Mouse (Mus musculus) testis, postnatal 14 days (tissue): Measurements from ENCODE around the gene Crim1.
A peak's percentile ranks its signal among the peaks of the same experiment; 100 is the strongest.
"Not testable (repeated sequence)": the region's sequence is repeated elsewhere in the genome, so short reads cannot be mapped to it uniquely, and the experiment has no call there.

Experiments
- DNase-seq: peaks from one replicate; pipeline ENCODE4 v3.0.0; 2021; ENCODE audit warnings: low spot score

Gene Crim1

DNA sequence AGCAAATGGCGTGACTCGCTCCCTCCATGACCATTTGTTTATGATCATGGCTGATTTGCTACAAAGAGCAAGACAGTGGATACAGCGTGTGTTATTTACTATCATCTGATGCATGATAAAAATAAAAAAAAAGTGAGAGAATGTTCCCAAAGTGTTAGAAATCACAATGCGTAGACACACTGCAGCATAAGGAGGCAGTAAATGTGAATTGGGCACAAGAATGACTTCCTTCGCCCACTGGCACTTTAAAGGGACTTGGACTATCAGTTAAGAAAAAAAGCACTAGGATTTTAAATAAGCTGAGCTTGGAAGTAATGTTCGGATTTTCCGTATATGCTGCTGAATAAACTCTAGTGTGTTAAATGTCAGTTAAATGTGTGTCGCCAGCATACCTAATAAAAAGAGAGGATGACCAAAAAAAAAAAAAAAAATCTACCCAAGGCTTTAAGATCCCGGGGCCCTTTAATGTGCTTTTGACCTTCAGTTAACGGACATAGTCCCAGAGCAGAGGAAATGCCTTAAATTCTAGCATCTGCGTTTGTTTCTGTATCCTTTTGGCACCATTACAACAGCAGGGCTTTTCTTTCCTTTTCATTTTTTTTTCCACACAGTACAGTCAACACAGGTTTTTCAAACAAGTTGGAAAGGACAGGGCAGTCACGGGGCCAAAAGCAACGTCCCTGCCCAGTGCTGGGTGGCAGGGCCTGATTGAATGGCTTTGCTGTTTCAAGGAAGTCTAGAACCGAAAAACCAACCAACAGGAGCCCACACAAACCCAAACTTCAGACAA is 50.3 kb downstream of the Crim1 start:
- DNase-seq: no peak

DNA sequence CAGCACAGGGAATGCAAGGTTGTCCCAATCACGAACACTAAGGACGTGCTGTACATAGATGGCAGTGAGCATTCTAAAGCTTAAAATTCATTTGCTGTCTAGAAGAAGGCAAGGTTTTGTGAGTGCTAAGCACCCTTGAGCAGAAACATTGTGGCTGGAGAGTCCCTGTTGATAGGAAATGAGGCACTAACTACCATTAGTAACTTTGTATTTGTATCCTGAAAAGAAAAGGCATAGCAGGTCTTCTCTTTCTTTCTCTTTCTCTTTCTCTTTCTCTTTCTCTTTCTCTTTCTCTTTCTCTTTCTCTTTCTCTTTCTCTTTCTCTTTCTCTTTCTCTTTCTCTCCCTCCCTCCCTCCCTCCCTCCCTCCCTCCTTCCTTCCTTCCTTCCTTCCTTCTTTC is 53.5 kb downstream of the Crim1 start:
- not testable (repeated sequence) for DNase-seq

GRCm38 (mm10) chr17:78254256-78254655 is 54.2 kb downstream of the Crim1 start:
- no peak for DNase-seq

- no peak for DNase-seq
These were observed 55.7 kb downstream of the Crim1 start for GRCm38 (mm10) chr17:78255711-78256110.

GRCm38 (mm10) chr17:78256534-78256933 is 56.5 kb downstream of the Crim1 start:
- DNase-seq: no peak

GRCm38 (mm10) chr17:78261684-78262083 is 61.6 kb downstream of the Crim1 start:
- no peak for DNase-seq

DNA sequence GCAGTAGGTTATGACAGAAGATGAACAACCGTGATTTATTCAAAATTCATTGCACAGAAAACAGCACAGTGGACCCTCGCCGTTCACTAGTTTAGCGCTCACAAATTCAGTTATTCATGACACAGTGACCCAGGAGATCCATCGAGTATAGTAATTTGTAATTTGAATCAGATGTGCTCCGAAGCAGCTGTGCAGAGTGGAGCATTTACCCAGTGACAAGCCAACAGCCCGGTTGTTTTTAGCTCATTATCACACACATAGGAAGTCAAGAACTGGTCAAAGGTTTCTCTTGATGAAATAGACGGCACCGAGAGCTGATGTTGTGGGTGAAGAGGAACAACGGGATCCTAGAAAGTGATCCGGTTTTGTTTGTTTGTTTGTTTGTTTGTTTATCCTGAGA is 64.1 kb downstream of the Crim1 start:
- no peak for DNase-seq

- DNase-seq: no peak
These were observed 65.1 kb downstream of the Crim1 start for GRCm38 (mm10) chr17:78265135-78265534.

- no peak for DNase-seq
These were observed 66.2 kb downstream of the Crim1 start for GRCm38 (mm10) chr17:78266271-78266670.

DNA sequence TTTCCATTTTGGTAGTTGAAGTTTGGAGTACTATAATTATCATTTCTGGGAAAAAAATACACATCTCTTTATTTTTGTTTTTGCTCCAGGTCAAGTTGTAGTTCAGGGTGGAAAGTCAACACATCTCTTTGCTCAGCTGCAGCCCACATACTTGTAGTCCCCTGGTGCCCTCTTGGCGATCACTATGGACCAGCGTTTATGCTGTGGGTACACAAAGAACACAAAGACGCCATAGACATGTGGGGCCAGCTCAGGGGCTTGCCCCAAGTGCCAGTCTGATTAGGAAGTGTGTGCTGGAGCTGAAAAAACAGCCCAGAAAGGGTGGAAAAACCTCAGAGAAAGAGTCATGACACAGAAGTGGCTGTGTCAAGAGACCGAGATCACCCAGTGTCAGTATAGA is 68.5 kb downstream of the Crim1 start:
- no peak for DNase-seq

DNA sequence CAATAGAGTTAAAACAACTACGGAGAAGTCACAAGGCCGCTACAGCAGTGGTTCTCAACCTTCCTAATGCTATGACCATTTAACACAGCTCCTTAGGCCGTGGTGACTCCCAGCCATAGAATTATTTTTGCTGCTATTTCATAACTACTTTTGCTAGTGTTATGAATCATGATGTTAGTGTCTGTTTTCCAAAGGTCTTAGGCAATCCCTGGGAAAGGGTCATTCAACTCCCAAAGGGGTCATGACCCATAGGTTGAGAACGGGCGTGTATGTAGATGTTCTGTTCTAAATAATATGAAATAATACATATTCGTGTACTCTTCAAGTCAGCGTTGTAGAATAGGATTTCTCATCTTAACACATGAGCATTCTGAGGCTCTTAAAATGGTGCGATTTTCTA is 69.3 kb downstream of the Crim1 start:
- DNase-seq: no peak

DNA sequence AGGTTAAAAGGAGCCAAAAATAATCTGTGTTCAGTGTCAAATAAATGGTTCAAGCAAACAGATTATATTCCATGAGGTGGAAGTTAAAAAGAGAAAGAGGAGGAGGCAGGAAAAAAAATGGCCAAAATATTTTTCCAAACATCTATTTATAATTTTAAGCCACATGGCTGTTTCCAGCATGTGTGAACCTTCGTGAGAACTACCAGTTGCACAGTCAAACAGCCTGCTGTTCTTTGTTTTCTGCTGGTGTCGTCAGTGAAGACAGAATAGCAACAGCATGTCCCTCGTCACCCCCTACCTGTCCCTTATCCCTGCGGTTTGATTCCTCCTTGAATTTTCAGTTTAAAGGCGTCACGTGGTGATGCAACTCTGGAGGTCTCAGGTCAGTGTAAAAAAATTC is 70.0 kb downstream of the Crim1 start:
- DNase-seq: no peak

DNA sequence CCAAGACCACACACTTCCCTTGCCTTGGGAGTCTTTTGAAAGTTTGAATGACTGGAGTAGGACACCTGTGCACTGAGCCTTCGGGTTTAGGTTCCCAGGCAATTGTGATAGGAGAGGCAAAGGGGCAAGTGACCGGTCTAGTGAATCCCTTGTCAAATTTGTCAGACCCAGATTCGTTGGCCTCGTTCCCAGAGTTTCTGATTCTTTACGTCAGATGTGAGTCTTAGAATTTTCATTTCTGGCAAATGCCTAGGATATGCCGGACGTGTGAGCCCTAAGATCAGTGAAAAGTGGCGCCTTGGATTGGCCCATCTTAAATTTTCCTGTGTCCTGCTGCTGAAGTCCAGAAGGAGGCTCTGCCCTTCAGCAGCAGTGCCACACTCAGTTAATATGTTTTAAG is 71.7 kb downstream of the Crim1 start:
- DNase-seq: no peak

GRCm38 (mm10) chr17:78272142-78272541 is 72.1 kb downstream of the Crim1 start:
- DNase-seq: no peak

GRCm38 (mm10) chr17:78272713-78273483 is 72.8 kb downstream of the Crim1 start:
- DNase-seq: no peak

GRCm38 (mm10) chr17:78273875-78274274 is 73.8 kb downstream of the Crim1 start:
- DNase-seq: no peak

DNA sequence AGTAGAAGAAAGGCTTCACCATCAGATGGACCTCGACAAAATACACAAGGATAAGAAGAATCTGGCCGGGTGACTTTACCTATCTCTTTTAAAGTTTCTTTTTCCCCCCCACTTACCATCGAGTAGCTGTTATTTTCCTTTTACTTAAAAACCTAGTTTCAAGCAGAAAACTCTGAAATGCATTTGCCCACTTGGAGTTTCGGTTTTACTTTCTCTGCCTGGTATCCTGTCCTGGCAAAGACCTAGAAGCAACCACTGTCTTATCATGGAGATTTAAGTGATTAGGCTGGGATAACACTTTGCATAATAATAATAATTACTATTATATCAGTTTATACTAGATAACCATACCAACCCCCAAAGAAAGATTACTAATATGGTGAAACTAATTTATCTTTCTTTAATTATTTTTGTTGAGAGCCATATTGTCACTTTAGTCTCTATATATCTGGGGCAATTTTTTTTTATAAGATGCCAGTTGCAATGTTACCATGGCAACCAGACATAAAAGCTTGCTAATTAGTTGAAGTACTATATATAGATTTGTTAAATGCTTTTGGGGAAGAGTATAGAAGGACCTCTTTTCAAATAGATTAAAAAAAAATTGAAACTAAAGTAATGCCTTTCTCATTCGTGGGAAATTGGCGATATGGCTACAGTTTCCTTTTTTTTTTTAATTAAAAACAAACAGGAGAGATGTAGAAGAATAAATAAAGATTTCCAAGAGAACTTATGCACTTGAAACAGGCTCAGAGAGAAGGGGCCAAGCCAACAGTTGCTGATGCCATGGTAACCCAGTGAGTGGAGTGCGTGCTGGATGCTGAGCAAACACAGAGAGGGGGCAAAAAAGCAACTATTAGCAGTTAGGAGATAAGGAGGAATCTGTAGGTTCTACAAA is 74.8 kb downstream of the Crim1 start:
- no peak for DNase-seq

GRCm38 (mm10) chr17:78275507-78275813 is 75.4 kb downstream of the Crim1 start:
- DNase-seq: no peak

DNA sequence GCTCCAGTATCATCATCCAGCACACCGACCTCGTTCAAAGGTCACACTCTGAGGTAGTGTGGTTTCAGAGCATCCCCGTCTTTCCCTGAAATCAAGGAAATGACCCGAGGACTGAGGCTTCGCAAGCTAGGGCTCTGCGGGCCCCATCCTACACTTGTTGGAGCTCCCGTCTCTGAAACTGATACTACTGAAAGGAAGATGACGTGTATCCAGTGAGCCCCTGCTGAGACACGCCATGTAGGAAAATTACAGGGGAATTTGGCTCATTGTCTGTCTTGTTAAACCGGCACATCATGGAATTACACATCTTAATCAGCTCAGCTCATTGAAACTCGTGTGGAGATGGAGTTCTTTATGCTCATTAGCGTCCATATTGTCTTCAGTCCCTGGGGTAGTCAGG is 79.1 kb downstream of the Crim1 start:
- no peak for DNase-seq

DNA sequence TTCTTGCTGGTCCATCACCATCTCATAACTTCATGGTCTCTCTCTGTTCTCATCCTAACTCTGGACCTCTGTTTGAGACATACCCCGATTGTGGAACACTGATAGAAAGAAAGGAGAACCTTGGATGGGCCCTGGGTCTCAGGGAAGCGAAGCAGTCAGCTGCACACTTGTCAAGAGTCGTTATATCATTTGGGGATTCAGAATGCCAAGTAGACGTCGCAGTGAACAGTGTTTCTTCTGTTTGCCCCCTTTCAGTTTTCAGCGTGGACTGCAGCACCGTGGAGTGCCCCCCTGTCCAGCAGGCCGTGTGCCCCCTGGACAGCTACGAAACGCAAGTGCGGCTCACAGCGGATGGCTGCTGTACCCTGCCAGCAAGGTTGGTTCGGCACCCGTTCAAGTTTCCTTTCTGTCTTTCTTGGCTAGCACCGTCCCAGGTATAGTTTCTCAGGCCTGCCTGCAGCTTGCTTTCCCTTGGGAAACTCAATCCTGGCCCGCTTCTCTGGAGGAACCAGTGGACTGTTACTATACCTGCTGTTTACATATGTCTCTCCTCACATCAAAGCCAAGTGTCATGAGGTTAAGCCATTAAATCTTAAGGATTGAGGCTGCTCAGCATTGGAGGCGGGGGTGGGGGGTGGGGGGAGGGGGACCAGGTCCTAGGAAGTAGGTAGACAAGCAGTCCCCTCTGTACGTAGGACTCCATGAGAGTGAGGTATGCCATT is 81.1 kb downstream of the Crim1 start:
- no peak for DNase-seq

- peak; percentile 83 for DNase-seq
These were observed 83.4 kb downstream of the Crim1 start for GRCm38 (mm10) chr17:78283271-78283992.
